Mouse (Mus musculus): ENCODE results near the gene Ccdc187.

GRCm38 (mm10) chr2:26209566-26209965 is 84.8 kb downstream of the Ccdc187 start:
- TF ChIP-seq POLR2A (IDR thresholded peaks at IDR 0.05; ENCODE audit: low read depth, low read length) (no peak), CTCF (conservative IDR thresholded peaks at IDR 0.05; ENCODE audit: insufficient read depth, insufficient read length, low read depth, low read length) (no peak)

Data from kidney, adult 2 months (tissue).